Mouse (Mus musculus) liver, postnatal 0 days (tissue): ENCODE results near the gene Dop1b.

ENCODE experiments used
- CTCF ChIP-seq: sonication (generic); IDR thresholded peaks from 2 replicates; pipeline ENCODE4 v1.5.1; 2016; ENCODE audit warnings: antibody characterized with exemption, low read depth
- EP300 ChIP-seq: IDR thresholded peaks from 2 replicates; pipeline ENCODE4 v1.6.1; 2016; ENCODE audit warnings: antibody characterized with exemption, low read depth, mild to moderate bottlenecking

DNA sequence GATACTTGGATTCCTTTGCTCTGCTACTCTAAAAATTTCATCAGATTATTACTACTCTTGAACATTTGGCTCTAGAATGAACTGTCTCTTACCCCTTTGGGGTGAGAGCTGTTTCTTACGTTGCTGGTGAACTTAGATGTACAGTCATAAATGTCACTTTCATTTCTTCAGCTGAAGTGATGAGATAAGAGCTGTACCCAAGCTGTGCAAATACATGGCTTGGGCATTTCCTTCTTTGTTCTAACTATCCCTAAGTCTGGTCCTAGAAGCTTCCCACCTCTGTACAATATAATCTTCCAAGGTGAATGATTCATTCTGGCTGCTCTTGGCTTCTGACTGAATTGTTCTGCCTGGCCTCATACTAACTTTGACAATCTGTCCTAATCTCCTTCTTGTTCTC lies 127.3 kb downstream of the Dop1b start:
- TF ChIP-seq CTCF (no peak), EP300 (no peak)
